Mouse (Mus musculus) right cerebral cortex, postnatal 10 days (tissue): ENCODE results near the gene Rps15.

Source experiments
- DNase-seq, 2 experiments: peaks; one replicate each; pipeline ENCODE4 v3.0.0; 2021; ENCODE audit warnings: low spot score in 2 of 2

The Rps15 gene

DNA sequence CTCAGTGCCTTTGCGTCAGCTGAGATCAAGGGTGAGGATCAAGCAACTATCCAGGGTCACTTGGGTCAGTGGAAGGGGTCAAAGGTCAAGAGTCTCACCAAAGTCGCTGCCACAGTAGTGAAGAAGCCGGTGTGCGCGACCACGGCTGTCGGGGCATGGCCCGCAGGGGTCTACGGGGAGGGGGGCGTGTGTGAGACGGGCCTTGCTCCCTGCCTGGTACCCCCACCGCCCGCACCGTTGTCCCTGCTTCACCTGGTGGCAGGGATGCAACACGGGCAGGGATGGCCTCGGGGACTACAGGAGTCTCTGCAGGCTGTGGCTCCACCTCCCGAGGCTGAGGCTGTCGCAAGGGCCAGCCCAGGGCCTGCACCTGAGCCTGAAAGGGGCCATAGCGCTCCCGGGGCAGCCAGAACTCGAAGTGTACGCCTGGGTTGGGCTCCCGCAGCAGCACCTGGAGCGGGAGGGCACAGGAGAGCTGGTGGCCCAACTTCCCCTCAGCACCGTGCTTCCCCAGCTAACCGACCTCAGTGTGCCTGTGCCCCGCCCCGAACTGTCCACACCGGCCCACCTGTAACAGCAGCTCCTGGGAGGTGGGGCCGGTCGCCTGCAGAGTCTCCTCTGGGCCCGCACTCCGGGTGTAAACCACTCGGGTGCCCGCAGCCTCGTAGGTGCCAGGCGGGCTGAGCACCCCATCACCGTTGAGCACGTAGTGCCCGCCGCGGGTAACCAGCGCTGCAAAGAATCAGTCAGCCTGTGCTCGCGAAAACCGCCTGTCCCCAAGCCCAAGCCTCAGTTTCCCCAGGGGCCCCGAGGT, 49.4 kb downstream of the Rps15 start:
- no peak for DNase-seq

DNA sequence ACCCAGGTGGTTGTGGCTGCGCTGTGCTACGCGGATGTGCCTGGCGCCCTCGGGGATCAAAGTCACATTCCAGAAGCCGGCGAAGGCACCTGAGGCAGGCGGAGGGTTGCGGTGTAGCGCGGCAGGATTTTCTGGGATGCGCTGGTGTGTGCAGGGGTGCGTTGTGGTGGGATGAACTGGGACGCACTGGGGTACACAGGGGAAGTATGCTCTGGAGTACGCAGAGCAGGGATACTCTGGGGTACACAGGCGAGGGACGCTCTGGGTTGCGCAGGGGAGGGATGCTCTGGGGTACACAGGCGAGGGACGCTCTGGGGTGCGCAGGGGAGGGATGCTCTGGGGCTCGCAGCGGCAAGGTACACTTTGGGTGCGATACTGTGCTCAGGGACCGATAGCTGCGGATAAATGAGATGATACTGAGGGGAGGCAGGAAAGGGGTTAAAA, 50.1 kb downstream of the Rps15 start:
- no peak for DNase-seq

DNA sequence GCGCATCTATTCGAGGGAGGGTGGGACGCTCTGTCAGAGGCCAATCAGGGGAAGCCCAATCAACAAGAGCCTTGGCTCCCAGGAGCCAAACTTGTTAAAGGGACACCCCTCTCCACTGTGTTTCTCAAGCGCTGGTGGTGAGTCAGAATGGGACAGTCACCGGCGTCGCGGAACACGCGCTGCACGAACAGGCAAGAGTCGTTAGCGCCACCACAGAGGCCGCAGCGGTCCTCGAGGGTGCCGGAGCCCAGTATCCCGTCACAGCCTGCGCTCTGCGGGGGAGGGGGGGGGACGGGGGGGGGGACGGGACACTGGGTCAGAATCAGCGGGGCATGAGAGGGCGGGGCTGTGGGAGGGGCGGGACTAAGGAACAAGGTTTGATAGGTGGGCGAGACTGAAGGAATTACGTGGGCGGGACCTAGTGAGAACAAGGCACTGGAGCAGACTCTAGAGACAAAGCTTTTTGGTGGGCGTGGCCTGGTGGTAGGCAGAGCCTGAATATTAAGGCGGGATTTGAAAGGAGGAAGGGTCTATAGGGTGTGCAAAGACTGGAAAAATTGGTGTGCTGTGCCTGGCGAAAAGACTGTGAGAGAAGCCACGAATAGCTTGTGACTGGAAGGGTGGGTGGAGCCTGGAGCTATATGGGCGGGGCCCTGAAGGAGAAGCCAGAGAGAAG, 50.6 kb downstream of the Rps15 start:
- peak in 1 of 2 experiments; percentile 56 for DNase-seq

DNA sequence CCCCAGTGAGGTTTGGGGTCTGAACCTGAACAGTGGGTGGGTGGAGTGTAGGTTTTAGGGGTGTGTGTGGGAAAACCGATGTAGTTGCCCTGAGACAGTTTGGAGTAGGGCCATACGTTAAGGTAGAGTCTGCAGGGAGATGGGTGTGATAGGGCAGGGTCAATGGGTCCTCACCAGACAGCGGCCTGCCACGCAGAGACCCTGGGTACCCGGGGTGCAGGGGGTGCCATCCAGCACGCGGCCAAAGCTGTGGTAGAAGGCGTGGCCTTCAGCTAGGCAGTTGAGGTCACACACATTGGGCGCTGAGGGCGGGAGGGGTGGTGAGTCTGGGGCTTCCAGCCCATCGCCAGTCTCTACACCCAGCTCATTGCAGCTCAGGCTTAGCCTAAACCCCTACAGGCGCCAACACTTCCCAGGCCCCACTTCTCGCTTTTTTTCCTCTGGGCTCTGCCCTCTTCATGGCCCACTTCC, 51.2 kb downstream of the Rps15 start:
- no peak for DNase-seq
